In genomic region chr3:32673151-32673550, GRCm38 (mm10) we compare ENCODE assay signal across 31 mouse cellular contexts.
"Had no signal": no experiment of that assay in that cellular context is flagged by ENCODE, and none has a peak within 500 bp of the region (broad histone marks: within the 10 kb centered on the region; RNA-seq: fewer than 3 reads in every experiment).

No protein-coding gene starts in this region.

- H3K4me3 ChIP-seq: heart, adult 2 months; heart, embryonic 10.5 days; heart, embryonic 12.5 days; heart, embryonic 13.5 days; heart, embryonic 15.5 days; hindbrain, embryonic 10.5 days; hindbrain, embryonic 12.5 days; hindbrain, embryonic 13.5 days; hindbrain, embryonic 15.5 days; intestine, embryonic 15.5 days; layer of hippocampus, adult 2 months; left cerebral cortex, adult 2 months had no signal

- H3K4me2 ChIP-seq: heart, embryonic 11.5 days; heart, embryonic 12.5 days; heart, embryonic 13.5 days; heart, embryonic 15.5 days; hindbrain, embryonic 12.5 days; hindbrain, embryonic 13.5 days; hindbrain, embryonic 14.5 days; hindbrain, embryonic 15.5 days; intestine, embryonic 15.5 days had no signal

- H3K4me1 ChIP-seq: hindbrain, embryonic 10.5 days; hindbrain, embryonic 12.5 days; hindbrain, embryonic 13.5 days; hindbrain, embryonic 15.5 days; intestine, embryonic 15.5 days had no signal

- H3K27ac ChIP-seq: heart, adult 2 months; heart, embryonic 10.5 days; heart, embryonic 13.5 days; heart, embryonic 15.5 days; hindbrain, embryonic 10.5 days; hindbrain, embryonic 12.5 days; hindbrain, embryonic 13.5 days; hindbrain, embryonic 14.5 days; hindbrain, embryonic 15.5 days; hindbrain, postnatal 0 days; intestine, embryonic 15.5 days; layer of hippocampus, adult 2 months; left cerebral cortex, adult 2 months had no signal

- DNase-seq: heart, adult 18-20 months; heart, adult 2 months; heart, postnatal 10 days; heart, postnatal 14 days; heart, postnatal 36 days; heart, postnatal 4 days; kidney, adult 11 months; kidney, adult 18-20 months; kidney, postnatal 10 days; kidney, postnatal 14 days; kidney, postnatal 36 days; layer of hippocampus, adult 9-11 months; layer of hippocampus, postnatal 36 days had no signal

- H3K36me3 ChIP-seq: heart, embryonic 10.5 days; heart, embryonic 12.5 days; heart, embryonic 13.5 days; heart, embryonic 15.5 days; hindbrain, embryonic 10.5 days; hindbrain, embryonic 12.5 days; hindbrain, embryonic 13.5 days; hindbrain, embryonic 15.5 days; intestine, embryonic 15.5 days had no signal

- H3K27me3 ChIP-seq: heart, embryonic 12.5 days; heart, embryonic 13.5 days; heart, embryonic 15.5 days; hindbrain, embryonic 12.5 days; hindbrain, embryonic 13.5 days; hindbrain, embryonic 15.5 days; intestine, embryonic 15.5 days had no signal

- H3K9ac ChIP-seq: heart, embryonic 12.5 days; heart, embryonic 13.5 days; heart, embryonic 15.5 days; hindbrain, embryonic 12.5 days; hindbrain, embryonic 13.5 days; hindbrain, embryonic 14.5 days; hindbrain, embryonic 15.5 days; intestine, embryonic 15.5 days had no signal

- ATAC-seq: hindbrain, embryonic 16.5 days; hindbrain, postnatal 0 days; inflammation-experienced regulatory T-cells, adult 6 months; intestine, embryonic 15.5 days; intestine, embryonic 16.5 days; intestine, postnatal 0 days had no signal

- H3K9me3 ChIP-seq: heart, embryonic 10.5 days; heart, embryonic 12.5 days; heart, embryonic 13.5 days; heart, embryonic 15.5 days; hindbrain, embryonic 10.5 days; hindbrain, embryonic 12.5 days; hindbrain, embryonic 13.5 days; hindbrain, embryonic 15.5 days; intestine, embryonic 15.5 days had no signal
